Mouse (Mus musculus) CH12.LX (cell line): ENCODE measurements around the gene Gas2l1. TPM values are rescaled to one million over a fixed set of nuclear protein-coding genes. Genes with fewer than 3 reads are reported as not detected.

ENCODE experiments used
- DNase-seq: peaks from one replicate; pipeline ENCODE4 v3.0.0-alpha.2; 2013; ENCODE audit errors: extremely low read depth
- H3K27ac ChIP-seq: 2 replicates; pipeline ENCODE4 v1.5.1; 2012; ENCODE audit warnings: low read depth, mild to moderate bottlenecking, control low read depth, moderate library complexity; ENCODE audit not compliant: insufficient read depth
- H3K27me3 ChIP-seq: replicated peaks from 2 replicates; pipeline ENCODE3; 2012; ENCODE audit warnings: inconsistent platforms
- H3K36me3 ChIP-seq, 2 experiments: replicated peaks in 1 of 2; 2 replicates each; pipeline versions ENCODE3 to v1.6.1; 2012; ENCODE audit warnings: inconsistent platforms in 1 of 2, low read length in 1 of 2, mild to moderate bottlenecking in 1 of 2, mixed read lengths in 1 of 2, moderate library complexity in 1 of 2; ENCODE audit not compliant: control insufficient read depth in 1 of 2, insufficient read depth in 1 of 2
- H3K4me1 ChIP-seq, 2 experiments: 2 replicates each; pipeline ENCODE4 v1.6.1; 2012; ENCODE audit warnings: inconsistent platforms in 1 of 2, moderate library complexity in 1 of 2; ENCODE audit not compliant: insufficient read depth in 2 of 2, control insufficient read depth in 1 of 2
- H3K4me2 ChIP-seq: 2 replicates; pipeline ENCODE4 v1.6.1; 2012; ENCODE audit warnings: low read depth, mild to moderate bottlenecking, control low read depth; ENCODE audit not compliant: poor library complexity, insufficient read depth, severe bottlenecking
- H3K4me3 ChIP-seq, 3 experiments: fragments of 150-350 bp in 1 of 3; sonication (generic) in 1 of 3; replicated peaks in 1 of 3; 2 replicates each; pipeline versions ENCODE3 to v1.5.1; 2011 to 2012; ENCODE audit warnings: low read depth in 2 of 3, low read length in 2 of 3, mild to moderate bottlenecking in 2 of 3, moderate library complexity in 2 of 3, control low read depth in 1 of 3, improper control_type of control experiment in 1 of 3, inconsistent platforms in 1 of 3, mixed read lengths in 1 of 3; ENCODE audit not compliant: poor library complexity in 1 of 3
- H3K79me2 ChIP-seq: replicated peaks from 2 replicates; pipeline ENCODE4 v1.6.1; 2012; ENCODE audit warnings: mild to moderate bottlenecking, moderate library complexity; ENCODE audit not compliant: control insufficient read depth, poor library complexity, insufficient read depth, severe bottlenecking; ENCODE audit errors: extremely low read depth
- H3K9ac ChIP-seq: 2 replicates; pipeline ENCODE4 v1.6.1; 2012; ENCODE audit warnings: low read depth, mild to moderate bottlenecking, control low read depth, moderate library complexity; ENCODE audit not compliant: insufficient read depth
- H3K9me3 ChIP-seq: replicated peaks from 2 replicates; pipeline ENCODE3; 2012; ENCODE audit warnings: low read length, inconsistent platforms, mixed read lengths
- CHD2 ChIP-seq: IDR thresholded peaks from 2 replicates; pipeline ENCODE4 v1.6.1; 2011; ENCODE audit warnings: low read length, improper control_type of control experiment
- CTCF ChIP-seq, 2 experiments: IDR thresholded peaks in 1 of 2; conservative IDR thresholded peaks in 1 of 2; 2 replicates each; pipeline ENCODE4 v1.5.1; 2011 to 2012; ENCODE audit warnings: low read depth in 2 of 2, low read length in 2 of 2, improper control_type of control experiment in 1 of 2, inconsistent platforms in 1 of 2, mild to moderate bottlenecking in 1 of 2, moderate library complexity in 1 of 2
- E2F4 ChIP-seq: IDR thresholded peaks from 2 replicates; pipeline ENCODE4 v1.6.1; 2011; ENCODE audit warnings: low read depth, low read length, improper control_type of control experiment; ENCODE audit not compliant: insufficient replicate concordance
- EP300 ChIP-seq: IDR thresholded peaks from 2 replicates; pipeline ENCODE4 v1.6.1; 2011; ENCODE audit warnings: low read length, improper control_type of control experiment
- IRF4 ChIP-seq: IDR thresholded peaks from 2 replicates; pipeline ENCODE4 v1.6.1; 2014; ENCODE audit warnings: low read depth, mild to moderate bottlenecking, inconsistent platforms, low read length, improper control_type of control experiment
- KAT2A ChIP-seq: IDR thresholded peaks from 2 replicates; pipeline ENCODE4 v1.6.1; 2012; ENCODE audit warnings: low read length, improper control_type of control experiment, inconsistent platforms; ENCODE audit not compliant: insufficient replicate concordance
- MAX ChIP-seq: IDR thresholded peaks from 2 replicates; pipeline ENCODE4 v1.6.1; 2011; ENCODE audit warnings: low read length, improper control_type of control experiment
- MAZ ChIP-seq: IDR thresholded peaks from 2 replicates; pipeline ENCODE4 v1.6.1; 2012; ENCODE audit warnings: low read depth, mild to moderate bottlenecking, inconsistent platforms, low read length, improper control_type of control experiment, moderate library complexity
- MEF2A ChIP-seq: IDR thresholded peaks from 2 replicates; pipeline ENCODE4 v1.6.1; 2014; ENCODE audit warnings: low read depth, mild to moderate bottlenecking, inconsistent platforms, low read length, improper control_type of control experiment, borderline replicate concordance
- MXI1 ChIP-seq: IDR thresholded peaks from 2 replicates; pipeline ENCODE4 v1.6.1; 2011; ENCODE audit warnings: mild to moderate bottlenecking, low read depth, low read length, improper control_type of control experiment
- MYC ChIP-seq: IDR thresholded peaks from 2 replicates; pipeline ENCODE4 v1.6.1; 2011; ENCODE audit warnings: low read depth, mild to moderate bottlenecking, improper control_type of control experiment, low read length
- NRF1 ChIP-seq: IDR thresholded peaks from 2 replicates; pipeline ENCODE4 v1.6.1; 2014; ENCODE audit warnings: low read depth, mild to moderate bottlenecking, inconsistent platforms, low read length, improper control_type of control experiment, moderate library complexity
- PAX5 ChIP-seq: IDR thresholded peaks from 2 replicates; pipeline ENCODE4 v1.6.1; 2012; ENCODE audit warnings: low read length, inconsistent platforms, mixed read lengths
- POLR2AphosphoS2 ChIP-seq: IDR thresholded peaks from 2 replicates; pipeline ENCODE4 v1.6.1; 2011; ENCODE audit warnings: low read depth, low read length, improper control_type of control experiment
- SIN3A ChIP-seq: IDR thresholded peaks from 2 replicates; pipeline ENCODE4 v1.6.1; 2012; ENCODE audit warnings: low read length, improper control_type of control experiment, inconsistent platforms
- TCF12 ChIP-seq: IDR thresholded peaks from 2 replicates; pipeline ENCODE4 v1.6.1; 2014; ENCODE audit warnings: low read depth, mild to moderate bottlenecking, inconsistent platforms, low read length, improper control_type of control experiment
- UBTF ChIP-seq: IDR thresholded peaks from 2 replicates; pipeline ENCODE4 v1.6.1; 2012; ENCODE audit warnings: low read depth, mild to moderate bottlenecking, inconsistent platforms, low read length, improper control_type of control experiment, moderate library complexity
- USF2 ChIP-seq: conservative IDR thresholded peaks from 2 replicates; pipeline ENCODE4 v1.6.1; 2011; ENCODE audit warnings: low read depth, low read length, improper control_type of control experiment
- ZC3H11A ChIP-seq: IDR thresholded peaks from 2 replicates; pipeline ENCODE4 v1.6.1; 2012; ENCODE audit warnings: low read depth, mild to moderate bottlenecking, inconsistent platforms, low read length, improper control_type of control experiment
- ZKSCAN1 ChIP-seq: IDR thresholded peaks from 2 replicates; pipeline ENCODE4 v1.6.1; 2012; ENCODE audit warnings: low read depth, inconsistent platforms, low read length, improper control_type of control experiment, borderline replicate concordance
- ZMIZ1 ChIP-seq: IDR thresholded peaks from 2 replicates; pipeline ENCODE4 v1.6.1; 2012; ENCODE audit warnings: low read depth, mild to moderate bottlenecking, inconsistent platforms, low read length, improper control_type of control experiment
- ZNF384 ChIP-seq: IDR thresholded peaks from 2 replicates; pipeline ENCODE4 v1.6.1; 2012; ENCODE audit warnings: low read depth, low read length, improper control_type of control experiment, inconsistent platforms
- dilution Hi-C: fragments of 300-500 bp; cut with MboI; formaldehyde crosslinking; loops from 2 replicates; pipeline ENCODE4 v1.14.3; 2020; ENCODE audit warnings: low sequenced_read_pairs; ENCODE audit not compliant: extremely low pct_unique_long_range_greater_than_20kb, extremely low pct_ligation_motif_present
- in situ Hi-C: fragments of 300-500 bp; cut with MboI; formaldehyde crosslinking; loops from 3 replicates; pipeline ENCODE4 v1.14.3; 2019; ENCODE audit warnings: low sequenced_read_pairs, low pct_ligation_motif_present, low pct_unique_long_range_greater_than_20kb, mixed read lengths
- polyA plus RNA-seq: library from polyadenylated mRNA; unstranded; fragments of >175 nt; gene quantifications from 2 replicates; pipeline ENCODE4 v1.2.1, GENCODE M21; 2012; ENCODE audit warnings: low read depth; ENCODE audit not compliant: insufficient read length
- total RNA-seq, 2 experiments: library from RNA; depleted of rRNA; stranded (reverse); fragments of 300-350 nt in 1 of 2; fragments of >200 nt in 1 of 2; gene quantifications; 2 replicates each; pipeline ENCODE4 v1.2.3; 2012 to 2014

Gas2l1 gene
- total and polyA plus RNA-seq, 3 experiments = 3.3 to 12.5 (median 8.8) TPM

DNA sequence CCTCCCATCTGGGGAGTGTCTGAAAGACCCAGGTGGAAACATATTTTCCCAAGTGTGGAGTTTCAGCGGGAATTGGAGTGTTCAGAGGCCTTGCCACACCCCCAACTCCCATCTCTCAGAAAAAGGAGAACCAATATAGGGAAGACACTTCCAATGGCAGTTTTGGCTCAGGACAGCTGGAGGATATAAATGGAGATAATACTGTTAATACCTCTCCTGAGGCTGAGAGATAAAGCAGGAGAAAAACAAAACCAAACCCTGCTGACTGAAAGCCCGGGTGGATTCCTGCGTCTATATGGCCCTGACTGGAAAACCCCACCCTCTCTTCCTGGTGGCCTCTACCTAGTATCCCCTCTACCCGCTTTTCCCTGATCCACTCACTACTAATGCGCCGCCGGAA, 37.3 kb upstream of the Gas2l1 start:
- dilution Hi-C loops = no loop called here
- TF ChIP-seq MEF2A (no peak), ZC3H11A (no peak), E2F4 (no peak), MYC (no peak), MXI1 (no peak), ZKSCAN1 (no peak), UBTF (no peak), TCF12 (no peak), IRF4 (no peak), EP300 (no peak), NRF1 (no peak), USF2 (no peak), POLR2AphosphoS2 (no peak), CTCF (conservative IDR thresholded peaks at IDR 0.05 in 1 of 2, IDR thresholded peaks at IDR 0.05 in 1 of 2; ENCODE audit: low read depth in 2 of 2, low read length in 2 of 2) (no peak), ZMIZ1 (no peak), ZNF384 (no peak), SIN3A (no peak), CHD2 (no peak)
- TF ChIP-seq, all 38 proteins: peak for 0
- peaks cover 18 to 47% of the 10 kb centered on the region in 2 experiments for H3K36me3 ChIP-seq
- H3K9ac ChIP-seq = no peak overlapping the region
- no peaks in the 10 kb centered on the region for H3K9me3 ChIP-seq
- H3K27ac ChIP-seq = no peak overlapping the region
- no peak overlapping the region for H3K4me2 ChIP-seq
- peaks cover 15% of the 10 kb centered on the region for H3K79me2 ChIP-seq
- no peak for DNase-seq
- H3K27me3 ChIP-seq = no peaks in the 10 kb centered on the region
- peaks cover 7 to 18% of the 10 kb centered on the region in 2 experiments; a peak in 3 of 4 replicates for H3K4me1 ChIP-seq
- no peak overlapping the region for H3K4me3 ChIP-seq
- in situ Hi-C loops = no loop called here

DNA sequence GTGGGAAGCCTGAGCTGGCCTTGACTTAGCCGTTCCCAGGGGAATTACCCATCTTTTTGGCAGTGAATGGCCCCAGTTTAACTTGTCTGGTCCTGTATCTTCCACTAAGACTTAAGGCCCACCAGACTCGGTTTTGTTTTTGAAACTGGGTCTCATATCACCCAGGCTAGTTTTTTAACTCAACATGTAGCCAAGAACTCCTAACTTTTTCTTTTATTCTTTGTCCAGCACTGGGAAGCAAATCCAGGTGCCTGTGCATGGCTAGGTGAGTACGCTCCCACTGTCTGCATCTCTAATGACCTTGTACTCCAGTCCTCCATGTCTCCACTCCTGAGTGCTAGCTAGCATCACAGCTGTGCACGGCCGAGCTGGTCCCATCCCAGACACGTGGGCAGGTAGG, 36.5 kb upstream of the Gas2l1 start:
- H3K4me1 ChIP-seq = peaks cover 7 to 19% of the 10 kb centered on the region in 2 experiments; a peak in 3 of 4 replicates
- H3K4me2 ChIP-seq = no peak overlapping the region
- H3K4me3 ChIP-seq = no peak overlapping the region
- H3K27me3 ChIP-seq = no peaks in the 10 kb centered on the region
- H3K79me2 ChIP-seq = peaks cover 22% of the 10 kb centered on the region
- no peak overlapping the region for H3K27ac ChIP-seq
- dilution Hi-C loops (no loop called here), in situ Hi-C loops (no loop called here)
- no peak for DNase-seq
- no peak for TF ChIP-seq PAX5
- no peak for TF ChIP-seq CHD2
- no peak for TF ChIP-seq MAZ
- TF ChIP-seq KAT2A = no peak
- TF ChIP-seq MAX = no peak
- no peak for TF ChIP-seq TCF12
- peaks cover 18 to 47% of the 10 kb centered on the region in 2 experiments for H3K36me3 ChIP-seq
- H3K9ac ChIP-seq = no peak overlapping the region
- H3K9me3 ChIP-seq = no peaks in the 10 kb centered on the region
